In genomic region chr10:81297246-81297645, GRCm38 (mm10) we compare ENCODE assay signal across 9 mouse cellular contexts. TPM values are rescaled to one million over a fixed set of nuclear protein-coding genes. Genes with fewer than 3 reads are reported as not detected.
A peak's percentile ranks its signal among the peaks of the same experiment; 100 is the strongest.
DNase-seq lines count a peak whose midpoint lies in the region; ATAC-seq and TF ChIP-seq lines count a peak whose summit lies in the region.
"Had no signal": no experiment of that assay in that cellular context is flagged by ENCODE, and none has a peak within 500 bp of the region (broad histone marks: within the 10 kb centered on the region; RNA-seq: fewer than 3 reads in every experiment).

No protein-coding gene starts in this region.

- no peak overlapping the region for H3K4me3 ChIP-seq in kidney, embryonic 14.5 days (ENCODE audit: low read length)
- peak overlapping the region; percentile 66; the same call in 1 of the 2 replicates for H3K4me3 ChIP-seq in G1E (ENCODE audit: low read depth, low read length)
- H3K4me3 ChIP-seq in embryonic facial prominence, embryonic 15.5 days (replicated peaks), result no peak overlapping the region
- H3K4me3 ChIP-seq in neural tube, embryonic 15.5 days (replicated peaks), result no peak overlapping the region

- peaks cover 49% of the 10 kb centered on the region for H3K4me1 ChIP-seq in kidney, embryonic 14.5 days (ENCODE audit: control insufficient read depth, insufficient read depth, low read length)
- H3K4me1 ChIP-seq in G1E (ENCODE audit: insufficient read depth, low read depth, low read length), result peaks cover 94% of the 10 kb centered on the region
- H3K4me1 ChIP-seq in embryonic facial prominence, embryonic 15.5 days, result peaks cover 50% of the 10 kb centered on the region
- peaks cover 50% of the 10 kb centered on the region for H3K4me1 ChIP-seq in neural tube, embryonic 15.5 days

- H3K9me3 ChIP-seq in kidney, embryonic 14.5 days (ENCODE audit: control insufficient read depth, low read length), result no peaks in the 10 kb centered on the region
- H3K9me3 ChIP-seq in G1E (replicated peaks), result no peaks in the 10 kb centered on the region
- H3K9me3 ChIP-seq in embryonic facial prominence, embryonic 15.5 days (replicated peaks), result no peaks in the 10 kb centered on the region
- H3K9me3 ChIP-seq in neural tube, embryonic 15.5 days (replicated peaks), result no peaks in the 10 kb centered on the region

- DNase-seq in kidney, adult 11 months, result no peak
- DNase-seq in G1E (ENCODE audit: low spot score), result no peak
- DNase-seq in frontal cortex, postnatal 10 days (ENCODE audit: low spot score in 2 of 2), result no peak
- DNase-seq in adrenal gland, postnatal 4 days (ENCODE audit: low spot score in 2 of 2), result no peak
- DNase-seq: right cerebral cortex, adult 18-20 months had no signal

- no peak for ATAC-seq in kidney, embryonic 14.5 days (ENCODE audit: low FRiP score, low TSS enrichment)
- ATAC-seq in G1E (ENCODE audit: extremely low read depth, insufficient number of reproducible peaks, low FRiP score, poor library complexity, severe bottlenecking), result no peak
- ATAC-seq in embryonic facial prominence, embryonic 15.5 days (ENCODE audit: insufficient number of reproducible peaks, low FRiP score, low TSS enrichment, low read depth), result no peak
- no peak for ATAC-seq in neural tube, embryonic 15.5 days (ENCODE audit: low FRiP score)
- no peak for ATAC-seq in activated CD4-positive, CD25-positive, alpha-beta regulatory T cell, adult 4 months

- no peaks in the 10 kb centered on the region for H3K36me3 ChIP-seq in kidney, embryonic 14.5 days (ENCODE audit: control insufficient read depth, insufficient read depth, low read length)
- peaks cover 81% of the 10 kb centered on the region for H3K36me3 ChIP-seq in G1E (replicated peaks)
- no peaks in the 10 kb centered on the region for H3K36me3 ChIP-seq in embryonic facial prominence, embryonic 15.5 days
- H3K36me3 ChIP-seq in neural tube, embryonic 15.5 days, result no peaks in the 10 kb centered on the region

- no peaks in the 10 kb centered on the region for H3K27me3 ChIP-seq in kidney, embryonic 14.5 days (ENCODE audit: control insufficient read depth, insufficient read depth, low read length)
- H3K27me3 ChIP-seq in G1E (ENCODE audit: insufficient read depth, low read length), result no peaks in the 10 kb centered on the region
- no peaks in the 10 kb centered on the region for H3K27me3 ChIP-seq in embryonic facial prominence, embryonic 15.5 days
- H3K27me3 ChIP-seq in neural tube, embryonic 15.5 days (replicated peaks), result no peaks in the 10 kb centered on the region

- WGBS in kidney, embryonic 14.5 days, result 75% methylated on average over 6 of the region's 6 CpGs
- WGBS in embryonic facial prominence, embryonic 15.5 days, result 80% methylated on average over 6 of the region's 6 CpGs
- WGBS in neural tube, embryonic 15.5 days, result 85% methylated on average over 6 of the region's 6 CpGs

- no peak overlapping the region for H3K9ac ChIP-seq in kidney, embryonic 14.5 days (ENCODE audit: low read depth, low read length)
- H3K9ac ChIP-seq in embryonic facial prominence, embryonic 15.5 days, result no peak overlapping the region
- no peak overlapping the region for H3K9ac ChIP-seq in neural tube, embryonic 15.5 days (replicated peaks)

- H3K4me2 ChIP-seq in kidney, embryonic 14.5 days (replicated peaks; ENCODE audit: low read depth, low read length), result no peak overlapping the region
- H3K4me2 ChIP-seq in embryonic facial prominence, embryonic 15.5 days (replicated peaks), result no peak overlapping the region
- H3K4me2 ChIP-seq in neural tube, embryonic 15.5 days, result no peak overlapping the region

- H3K27ac ChIP-seq in kidney, embryonic 14.5 days (ENCODE audit: low read depth, low read length), result peak overlapping the region; percentile 55; the same call in 1 of the 2 replicates
- 0 out of 2 replicates have a peak overlapping the region, but pooled peaks have one; percentile 17 for H3K27ac ChIP-seq in embryonic facial prominence, embryonic 15.5 days (replicated peaks)
- 0 out of 2 replicates have a peak overlapping the region, but pooled peaks have one; percentile 23 for H3K27ac ChIP-seq in neural tube, embryonic 15.5 days (replicated peaks)

- TF ChIP-seq CTCF in G1E (IDR thresholded peaks at IDR 0.05; ENCODE audit: low read depth, low read length), result no peak

RNA-seq across cellular contexts. Expression of gene Pip5k1c, which starts 4.5 kb away (rescaled TPM):
- 25.4 and 60.7 TPM in 2 replicates for polyA plus RNA-seq in kidney, embryonic 14.5 days (2014; fragmentation: Nextera tagmentation; extraction: Ambion mirVana)
- total RNA-seq in G1E (2014; fragmentation: Nextera tagmentation), result 58.0 and 62.2 TPM in 2 replicates
- total RNA-seq in G1E (2017), result 58.8 and 66.6 TPM in 2 replicates
- 266 and 331 TPM in 2 replicates for polyA plus RNA-seq in G1E (2012)
- polyA plus RNA-seq in embryonic facial prominence, embryonic 15.5 days (2015; fragmentation: Nextera tagmentation; extraction: Ambion mirVana), result 51.1 and 53.8 TPM in 2 replicates
- 116 and 124 TPM in 2 replicates for polyA plus RNA-seq in neural tube, embryonic 15.5 days (2015; fragmentation: Nextera tagmentation; extraction: Ambion mirVana)
- 10 to 100 TPM; 65.2 to 71.1 TPM for total RNA-seq in adrenal gland, postnatal 4 days (2021)
- polyA plus RNA-seq in activated CD4-positive, CD25-positive, alpha-beta regulatory T cell, adult 4 months (2017; shearing (Covaris generic)), result 10 to 100 TPM; 11.1 to 16.9 TPM

RNA-seq across cellular contexts. Expression of gene Tjp3, which starts 5.9 kb away (rescaled TPM):
- polyA plus RNA-seq in kidney, embryonic 14.5 days (2014; fragmentation: Nextera tagmentation; extraction: Ambion mirVana), result 7.6 and 11.6 TPM in 2 replicates
- total RNA-seq in G1E (2014; fragmentation: Nextera tagmentation), result 0.44 TPM in 1 of 2 replicates, not detected in the other
- total RNA-seq in G1E (2017), result 1.8 and 1.9 TPM in 2 replicates
- polyA plus RNA-seq in G1E (2012), result 1.4 and 1.6 TPM in 2 replicates
- polyA plus RNA-seq in embryonic facial prominence, embryonic 15.5 days (2015; fragmentation: Nextera tagmentation; extraction: Ambion mirVana), result 15.1 and 22.6 TPM in 2 replicates
- 4.1 and 7.9 TPM in 2 replicates for polyA plus RNA-seq in neural tube, embryonic 15.5 days (2015; fragmentation: Nextera tagmentation; extraction: Ambion mirVana)
- total RNA-seq in adrenal gland, postnatal 4 days (2021), result 1 to 10 TPM; 1.8 to 3.1 TPM
- polyA plus RNA-seq in activated CD4-positive, CD25-positive, alpha-beta regulatory T cell, adult 4 months (2017; shearing (Covaris generic)), result 1 to 10 TPM; 2.4 to 3.1 TPM

RNA-seq across cellular contexts. Expression of gene Cactin, which starts 23.7 kb away (rescaled TPM):
- 21.4 and 29.6 TPM in 2 replicates for polyA plus RNA-seq in kidney, embryonic 14.5 days (2014; fragmentation: Nextera tagmentation; extraction: Ambion mirVana)
- total RNA-seq in G1E (2014; fragmentation: Nextera tagmentation), result 9.0 and 11.4 TPM in 2 replicates
- total RNA-seq in G1E (2017), result 23.5 and 23.9 TPM in 2 replicates
- polyA plus RNA-seq in G1E (2012), result 77.9 and 80.5 TPM in 2 replicates
- 41.4 and 44.0 TPM in 2 replicates for polyA plus RNA-seq in embryonic facial prominence, embryonic 15.5 days (2015; fragmentation: Nextera tagmentation; extraction: Ambion mirVana)
- 27.8 and 34.0 TPM in 2 replicates for polyA plus RNA-seq in neural tube, embryonic 15.5 days (2015; fragmentation: Nextera tagmentation; extraction: Ambion mirVana)
- total RNA-seq in adrenal gland, postnatal 4 days (2021), result 10 to 100 TPM; 43.8 to 44.4 TPM
- 1 to 10 TPM; 5.1 to 5.7 TPM for polyA plus RNA-seq in activated CD4-positive, CD25-positive, alpha-beta regulatory T cell, adult 4 months (2017; shearing (Covaris generic))

RNA-seq across cellular contexts. Expression of gene Apba3, which starts 30.5 kb away (rescaled TPM):
- 51.4 and 52.7 TPM in 2 replicates for polyA plus RNA-seq in kidney, embryonic 14.5 days (2014; fragmentation: Nextera tagmentation; extraction: Ambion mirVana)
- total RNA-seq in G1E (2014; fragmentation: Nextera tagmentation) (36.2 and 44.6 TPM in 2 replicates), G1E (2017) (27.9 and 38.9 TPM in 2 replicates)
- polyA plus RNA-seq in G1E (2012), result 113 and 130 TPM in 2 replicates
- 70.9 and 77.4 TPM in 2 replicates for polyA plus RNA-seq in embryonic facial prominence, embryonic 15.5 days (2015; fragmentation: Nextera tagmentation; extraction: Ambion mirVana)
- 38.0 and 39.1 TPM in 2 replicates for polyA plus RNA-seq in neural tube, embryonic 15.5 days (2015; fragmentation: Nextera tagmentation; extraction: Ambion mirVana)
- 10 to 100 TPM; 47.8 to 49.5 TPM for total RNA-seq in adrenal gland, postnatal 4 days (2021)
- 10 to 100 TPM; 10.2 to 18.0 TPM for polyA plus RNA-seq in activated CD4-positive, CD25-positive, alpha-beta regulatory T cell, adult 4 months (2017; shearing (Covaris generic))

RNA-seq across cellular contexts. Expression of gene Mrpl54, which starts 30.5 kb away (rescaled TPM):
- polyA plus RNA-seq in kidney, embryonic 14.5 days (2014; fragmentation: Nextera tagmentation; extraction: Ambion mirVana), result 240 and 276 TPM in 2 replicates
- 75.6 and 78.6 TPM in 2 replicates for total RNA-seq in G1E (2014; fragmentation: Nextera tagmentation)
- 186 and 206 TPM in 2 replicates for total RNA-seq in G1E (2017)
- polyA plus RNA-seq in G1E (2012), result 612 and 631 TPM in 2 replicates
- polyA plus RNA-seq in embryonic facial prominence, embryonic 15.5 days (2015; fragmentation: Nextera tagmentation; extraction: Ambion mirVana), result 199 and 203 TPM in 2 replicates
- 155 and 160 TPM in 2 replicates for polyA plus RNA-seq in neural tube, embryonic 15.5 days (2015; fragmentation: Nextera tagmentation; extraction: Ambion mirVana)
- total RNA-seq in adrenal gland, postnatal 4 days (2021), result 100 to 1,000 TPM; 107 to 108 TPM
- 100 to 1,000 TPM; 148 to 166 TPM for polyA plus RNA-seq in activated CD4-positive, CD25-positive, alpha-beta regulatory T cell, adult 4 months (2017; shearing (Covaris generic))
